Mouse (Mus musculus): ENCODE measurements around the gene 4930451I11Rik. TPM values are rescaled to one million over a fixed set of nuclear protein-coding genes. Genes with fewer than 3 reads are reported as not detected.

Gene 4930451I11Rik
- total RNA-seq (2021) = not detected
- long read RNA-seq, experiment 1 = 0 reads
- long read RNA-seq, experiment 2 = 0 reads

GRCm38 (mm10) chr7:126831539-126831938 is at the start of gene 4930451I11Rik:
Gene 4930451I11Rik, minus strand, starts transcription at chr7:126831639.
- Histone ChIP-seq H3K4me3 (peak within 1 kb of the TSS; percentile 28), H3K27ac (no peak within 1 kb of the TSS)
- TF ChIP-seq CTCF (conservative IDR thresholded peaks at IDR 0.05) = no peak
- no peak for DNase-seq (ENCODE audit: low spot score in 2 of 2)

- Histone ChIP-seq H3K4me3 (peak overlapping the region; percentile 86), H3K27ac (peak overlapping the region; percentile 72)
- no peak for TF ChIP-seq CTCF (conservative IDR thresholded peaks at IDR 0.05)
- DNase-seq (ENCODE audit: low spot score in 2 of 2) = no peak
These were observed 49.6 kb upstream of the 4930451I11Rik start for GRCm38 (mm10) chr7:126881040-126881439.

- DNase-seq (ENCODE audit: low spot score in 2 of 2) = no peak
- Histone ChIP-seq H3K4me3 (no peak overlapping the region), H3K27ac (no peak overlapping the region)
- no peak for TF ChIP-seq CTCF (conservative IDR thresholded peaks at IDR 0.05)
These were observed 45.8 kb upstream of the 4930451I11Rik start for GRCm38 (mm10) chr7:126877239-126877638.

GRCm38 (mm10) chr7:126870520-126870891 is 39.1 kb upstream of the 4930451I11Rik start:
- Histone ChIP-seq H3K27ac (no peak overlapping the region), H3K4me3 (no peak overlapping the region)
- DNase-seq (ENCODE audit: low spot score in 2 of 2) = no peak
- TF ChIP-seq CTCF (conservative IDR thresholded peaks at IDR 0.05) = no peak

- TF ChIP-seq CTCF (conservative IDR thresholded peaks at IDR 0.05) = no peak
- no peak for DNase-seq (ENCODE audit: low spot score in 2 of 2)
These were observed 38.5 kb upstream of the 4930451I11Rik start for GRCm38 (mm10) chr7:126869780-126870519.

GRCm38 (mm10) chr7:126868003-126868402 is 36.6 kb upstream of the 4930451I11Rik start:
- no peak overlapping the region for H3K27ac ChIP-seq
- H3K4me3 ChIP-seq = no peak overlapping the region
- no peak for TF ChIP-seq CTCF (conservative IDR thresholded peaks at IDR 0.05)
- DNase-seq (ENCODE audit: low spot score in 2 of 2) = no peak

More at GRCm38 (mm10) chr7:126869780-126870519, 38.5 kb upstream of the 4930451I11Rik start:
- Histone ChIP-seq H3K4me3 (no peak overlapping the region), H3K27ac (no peak overlapping the region)

- no peak overlapping the region for H3K27ac ChIP-seq
- no peak for TF ChIP-seq CTCF (conservative IDR thresholded peaks at IDR 0.05)
- H3K4me3 ChIP-seq = no peak overlapping the region
- DNase-seq (ENCODE audit: low spot score in 2 of 2) = no peak
These were observed 36.1 kb upstream of the 4930451I11Rik start for GRCm38 (mm10) chr7:126867534-126867933.

- TF ChIP-seq CTCF (conservative IDR thresholded peaks at IDR 0.05) = no peak
- DNase-seq (ENCODE audit: low spot score in 2 of 2) = no peak
- H3K27ac ChIP-seq = no peak overlapping the region
- no peak overlapping the region for H3K4me3 ChIP-seq
These were observed 32.4 kb upstream of the 4930451I11Rik start for GRCm38 (mm10) chr7:126863791-126864190.

- no peak for TF ChIP-seq CTCF (conservative IDR thresholded peaks at IDR 0.05)
- H3K4me3 ChIP-seq = peak within 1 kb of the TSS; percentile 98
- peak; percentile 93 to 94 for DNase-seq (ENCODE audit: low spot score in 2 of 2)
- H3K27ac ChIP-seq = peak within 1 kb of the TSS; percentile 93
These were observed 30.8 kb upstream of the 4930451I11Rik start, which contains the start of gene Ino80e for GRCm38 (mm10) chr7:126862147-126862784. Gene Ino80e, minus strand, starts transcription at chr7:126862377.

- peak; percentile 94 to 95 for DNase-seq (ENCODE audit: low spot score in 2 of 2)
- peak; percentile 12; the same call in 1 of the 2 replicates for TF ChIP-seq CTCF (conservative IDR thresholded peaks at IDR 0.05)
- Histone ChIP-seq H3K4me3 (peak within 1 kb of the TSS; percentile 98), H3K27ac (peak within 1 kb of the TSS; percentile 93)
These were observed 30.1 kb upstream of the 4930451I11Rik start, which contains the start of gene Hirip3 for GRCm38 (mm10) chr7:126861429-126862130. Gene Hirip3, plus strand, starts transcription at chr7:126861972.

GRCm38 (mm10) chr7:126860987-126861386 is 29.5 kb upstream of the 4930451I11Rik start:
- DNase-seq (ENCODE audit: low spot score in 2 of 2) = no peak
- H3K27ac ChIP-seq = peak overlapping the region; percentile 93
- TF ChIP-seq CTCF (conservative IDR thresholded peaks at IDR 0.05) = no peak
- peak overlapping the region; percentile 98 for H3K4me3 ChIP-seq

- H3K27ac ChIP-seq = no peak overlapping the region
- no peak for DNase-seq (ENCODE audit: low spot score in 2 of 2)
- no peak for TF ChIP-seq CTCF (conservative IDR thresholded peaks at IDR 0.05)
- H3K4me3 ChIP-seq = no peak overlapping the region
These were observed 25.4 kb upstream of the 4930451I11Rik start for GRCm38 (mm10) chr7:126856741-126857420.

All from layer of hippocampus, adult 2 months (tissue).